Mouse (Mus musculus): ENCODE data around the gene Col5a3. TPM values are rescaled to one million over a fixed set of nuclear protein-coding genes. Genes with fewer than 3 reads are reported as not detected.

Col5a3 gene
- polyA plus RNA-seq, 1 experiment: 0.02 TPM

DNA sequence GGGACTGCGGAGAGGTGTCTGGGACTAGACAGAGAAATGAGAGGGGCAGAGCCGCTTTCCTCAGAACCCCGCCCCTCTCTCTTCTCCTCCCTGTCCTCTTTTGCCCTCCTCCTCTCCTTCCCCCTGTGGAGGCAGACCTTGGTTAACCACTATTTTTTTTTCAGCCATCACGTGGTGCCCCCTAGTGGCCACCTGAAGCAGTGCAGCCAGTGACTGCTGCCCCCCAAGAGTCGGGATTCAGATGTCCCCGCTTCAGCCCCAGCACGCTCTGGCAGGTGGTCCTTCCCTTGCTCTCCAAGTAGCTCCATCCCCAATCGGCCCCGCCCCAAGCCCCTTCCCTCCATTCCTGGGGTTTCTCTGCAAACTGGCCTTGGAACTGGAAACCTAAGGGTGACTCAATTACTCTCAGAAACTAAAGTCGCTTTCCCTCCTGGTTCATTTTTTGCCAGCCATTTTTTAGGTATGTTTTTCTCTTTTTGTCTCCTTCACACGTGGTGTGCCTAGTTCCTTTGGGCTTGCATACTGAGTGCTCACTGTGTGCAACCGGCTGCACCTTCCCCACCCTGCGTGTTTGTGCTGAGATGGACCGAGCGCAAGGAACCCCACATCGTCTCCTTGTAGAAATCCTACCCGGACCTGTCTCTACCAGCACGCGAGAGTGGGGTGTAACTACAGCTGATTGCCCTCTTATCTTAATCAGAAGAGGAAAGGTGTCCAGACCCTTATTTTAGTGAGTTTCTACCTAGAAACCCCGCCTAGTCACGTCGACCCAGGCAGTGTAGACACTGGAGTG is 70.7 kb downstream of the Col5a3 start:
- no peaks in the 10 kb centered on the region for H3K36me3 ChIP-seq (replicated peaks; ENCODE audit: low read length)
- peaks cover 6% of the 10 kb centered on the region for H3K9me3 ChIP-seq
- H3K4me1 ChIP-seq: peaks cover 26% of the 10 kb centered on the region
- H3K4me3 ChIP-seq (replicated peaks): no peak overlapping the region
- peaks cover 86% of the 10 kb centered on the region for H3K27me3 ChIP-seq (replicated peaks)
- no peak for TF ChIP-seq GATA1 (IDR thresholded peaks at IDR 0.05; ENCODE audit: borderline replicate concordance, low read length)
- TF ChIP-seq FLI1 (IDR thresholded peaks at IDR 0.05; ENCODE audit: low read length): no peak

- TF ChIP-seq FLI1 (IDR thresholded peaks at IDR 0.05; ENCODE audit: low read length): no peak
- no peak for TF ChIP-seq GATA1 (IDR thresholded peaks at IDR 0.05; ENCODE audit: borderline replicate concordance, low read length)
- no peaks in the 10 kb centered on the region for H3K36me3 ChIP-seq (replicated peaks; ENCODE audit: low read length)
- H3K27me3 ChIP-seq (replicated peaks): peaks cover 60% of the 10 kb centered on the region
- H3K9me3 ChIP-seq: peaks cover 6% of the 10 kb centered on the region
- peak overlapping the region; percentile 59 for H3K4me3 ChIP-seq (replicated peaks)
- H3K4me1 ChIP-seq: peaks cover 16% of the 10 kb centered on the region
These were observed 74.5 kb downstream of the Col5a3 start for GRCm38 (mm10) chr9:20740407-20740806.

DNA sequence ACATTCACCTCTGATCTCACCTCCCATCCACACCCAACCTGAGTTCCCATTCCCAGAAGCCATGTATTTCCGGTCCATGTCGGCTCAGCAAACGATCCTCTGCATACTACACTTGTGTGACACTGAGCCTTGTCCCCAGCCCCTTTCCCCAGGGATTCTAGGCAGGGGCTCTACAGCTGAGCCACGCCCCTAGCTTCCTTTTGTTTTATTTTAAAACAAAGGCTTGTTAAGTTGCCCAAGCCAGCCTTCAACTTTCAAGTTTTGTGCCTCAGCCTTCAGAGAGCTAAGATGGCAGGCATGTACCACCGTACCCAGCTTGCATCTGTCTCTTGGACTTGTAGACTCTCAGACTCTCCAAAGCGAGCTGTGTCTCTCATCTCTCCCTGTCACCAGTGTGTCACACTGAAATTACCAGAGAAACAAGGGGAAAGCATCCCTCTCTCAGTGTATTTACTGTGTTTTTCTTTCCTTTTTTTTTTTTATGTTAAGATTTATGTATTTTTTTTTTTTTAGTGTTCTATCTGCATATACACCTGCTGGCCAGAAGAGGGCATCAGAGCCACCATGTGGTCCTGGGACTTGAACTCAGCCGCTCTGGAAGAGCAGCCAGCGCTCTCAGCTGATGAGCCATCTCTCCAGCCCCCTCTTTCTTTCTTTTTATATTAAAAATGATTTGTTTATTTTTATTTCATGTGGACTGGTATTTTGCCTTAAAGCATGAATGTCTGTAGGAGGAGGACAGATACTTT is 76.4 kb downstream of the Col5a3 start:
- H3K36me3 ChIP-seq (replicated peaks; ENCODE audit: low read length): no peaks in the 10 kb centered on the region
- no peaks in the 10 kb centered on the region for H3K9me3 ChIP-seq
- H3K4me1 ChIP-seq: peaks cover 6% of the 10 kb centered on the region
- peaks cover 57% of the 10 kb centered on the region for H3K27me3 ChIP-seq (replicated peaks)
- no peak for TF ChIP-seq GATA1 (IDR thresholded peaks at IDR 0.05; ENCODE audit: borderline replicate concordance, low read length)
- no peak for TF ChIP-seq FLI1 (IDR thresholded peaks at IDR 0.05; ENCODE audit: low read length)
- no peak overlapping the region for H3K4me3 ChIP-seq (replicated peaks)

GRCm38 (mm10) chr9:20737227-20737626 is 77.6 kb downstream of the Col5a3 start:
- Histone ChIP-seq H3K4me1 (peaks cover 6% of the 10 kb centered on the region), H3K27me3 (replicated peaks) (peaks cover 58% of the 10 kb centered on the region), H3K4me3 (replicated peaks) (no peak overlapping the region), H3K36me3 (replicated peaks; ENCODE audit: low read length) (no peaks in the 10 kb centered on the region), H3K9me3 (no peaks in the 10 kb centered on the region)
- TF ChIP-seq FLI1 (IDR thresholded peaks at IDR 0.05; ENCODE audit: low read length) (no peak), GATA1 (IDR thresholded peaks at IDR 0.05; ENCODE audit: borderline replicate concordance, low read length) (no peak)

GRCm38 (mm10) chr9:20734692-20735091 is 80.2 kb downstream of the Col5a3 start:
- Histone ChIP-seq H3K4me1 (no peaks in the 10 kb centered on the region), H3K36me3 (replicated peaks; ENCODE audit: low read length) (no peaks in the 10 kb centered on the region), H3K9me3 (no peaks in the 10 kb centered on the region), H3K27me3 (replicated peaks) (peaks cover 56% of the 10 kb centered on the region), H3K4me3 (replicated peaks) (no peak overlapping the region)
- TF ChIP-seq GATA1 (IDR thresholded peaks at IDR 0.05; ENCODE audit: borderline replicate concordance, low read length): no peak
- TF ChIP-seq FLI1 (IDR thresholded peaks at IDR 0.05; ENCODE audit: low read length): no peak

DNA sequence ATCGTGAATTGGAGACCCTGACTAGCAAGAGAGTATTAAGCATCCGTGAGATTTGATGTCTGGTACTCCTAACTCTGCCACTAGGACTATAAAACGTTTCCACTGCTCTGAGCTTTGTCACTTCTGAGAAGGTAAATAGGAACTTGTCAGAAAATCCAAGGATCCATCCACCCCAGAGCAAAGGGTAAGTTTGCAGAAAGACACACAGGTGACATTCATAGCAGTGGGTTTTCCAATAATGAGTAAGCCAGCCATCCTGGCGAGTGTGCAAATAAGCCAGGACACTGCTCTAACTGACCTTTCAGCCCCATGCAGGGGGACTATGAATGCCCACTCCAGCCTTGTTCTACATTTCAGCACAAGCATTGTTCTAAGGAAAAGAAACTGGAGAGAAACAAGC is 83.1 kb downstream of the Col5a3 start:
- Histone ChIP-seq H3K4me3 (replicated peaks) (no peak overlapping the region), H3K9me3 (no peaks in the 10 kb centered on the region), H3K4me1 (peaks cover 13% of the 10 kb centered on the region), H3K36me3 (replicated peaks; ENCODE audit: low read length) (no peaks in the 10 kb centered on the region), H3K27me3 (replicated peaks) (peaks cover 78% of the 10 kb centered on the region)
- no peak for TF ChIP-seq FLI1 (IDR thresholded peaks at IDR 0.05; ENCODE audit: low read length)
- TF ChIP-seq GATA1 (IDR thresholded peaks at IDR 0.05; ENCODE audit: borderline replicate concordance, low read length): no peak

DNA sequence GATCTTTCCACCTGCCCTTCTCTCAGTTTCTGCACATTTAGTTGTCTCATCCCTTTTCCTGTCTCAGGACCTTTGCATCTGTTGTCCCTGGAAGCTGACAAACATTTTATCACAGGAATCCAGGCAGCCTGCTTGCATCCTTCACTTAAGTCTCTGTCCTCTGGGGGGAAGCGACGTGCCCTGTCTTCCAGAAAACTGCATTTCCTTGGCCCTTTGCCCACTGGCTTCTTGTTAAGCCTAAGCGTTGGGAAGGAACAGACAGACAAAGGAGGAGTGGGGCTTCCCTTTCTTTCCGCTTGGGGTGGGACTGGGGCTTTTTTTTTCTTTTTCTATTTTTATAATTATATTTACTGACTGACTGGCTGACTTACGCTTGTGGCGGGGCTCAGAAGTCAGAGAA is 85.4 kb downstream of the Col5a3 start:
- TF ChIP-seq FLI1 (IDR thresholded peaks at IDR 0.05; ENCODE audit: low read length) (no peak), GATA1 (IDR thresholded peaks at IDR 0.05; ENCODE audit: borderline replicate concordance, low read length) (no peak)
- Histone ChIP-seq H3K27me3 (replicated peaks) (peaks cover 88% of the 10 kb centered on the region), H3K9me3 (no peaks in the 10 kb centered on the region), H3K4me3 (replicated peaks) (no peak overlapping the region), H3K36me3 (replicated peaks; ENCODE audit: low read length) (no peaks in the 10 kb centered on the region), H3K4me1 (peaks cover 24% of the 10 kb centered on the region)

DNA sequence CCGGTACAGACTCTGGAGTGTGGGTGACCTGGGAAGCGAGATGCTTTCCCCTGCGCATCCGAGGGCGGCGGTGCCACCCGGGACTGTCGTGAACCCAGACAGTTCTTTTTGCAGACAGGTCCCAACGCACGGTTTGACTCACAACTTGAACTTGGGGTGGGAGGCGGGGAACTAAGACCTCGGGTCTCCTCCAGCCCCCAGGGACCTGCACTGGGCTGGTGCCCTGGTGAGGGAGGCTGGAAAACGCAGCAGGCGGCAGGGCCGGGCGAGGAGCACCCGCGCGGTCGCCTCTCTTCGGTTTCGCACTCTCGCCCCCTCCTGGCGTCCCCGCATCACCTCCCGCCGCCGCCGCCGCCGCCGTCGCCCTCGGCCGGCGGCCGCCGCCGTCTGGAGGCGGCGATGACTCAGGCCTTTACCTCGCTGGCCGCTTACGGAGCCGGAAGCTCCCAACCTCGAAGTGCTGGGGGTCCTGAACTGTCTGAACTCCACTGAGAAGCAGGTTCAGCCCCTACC is 87.2 kb downstream of the Col5a3 start:
- H3K4me1 ChIP-seq: peaks cover 24% of the 10 kb centered on the region
- peaks cover 87% of the 10 kb centered on the region for H3K27me3 ChIP-seq (replicated peaks)
- H3K4me3 ChIP-seq (replicated peaks): peak overlapping the region; percentile 90
- H3K9me3 ChIP-seq: no peaks in the 10 kb centered on the region
- TF ChIP-seq GATA1 (IDR thresholded peaks at IDR 0.05; ENCODE audit: borderline replicate concordance, low read length) (no peak), FLI1 (IDR thresholded peaks at IDR 0.05; ENCODE audit: low read length) (no peak)
- H3K36me3 ChIP-seq (replicated peaks; ENCODE audit: low read length): no peaks in the 10 kb centered on the region

- H3K36me3 ChIP-seq (replicated peaks; ENCODE audit: low read length): no peaks in the 10 kb centered on the region
- peaks cover 25% of the 10 kb centered on the region for H3K4me1 ChIP-seq
- TF ChIP-seq GATA1 (IDR thresholded peaks at IDR 0.05; ENCODE audit: borderline replicate concordance, low read length) (no peak), FLI1 (IDR thresholded peaks at IDR 0.05; ENCODE audit: low read length) (no peak)
- H3K4me3 ChIP-seq (replicated peaks): peak overlapping the region; percentile 90
- peaks cover 84% of the 10 kb centered on the region for H3K27me3 ChIP-seq (replicated peaks)
- H3K9me3 ChIP-seq: no peaks in the 10 kb centered on the region
These were observed 87.8 kb downstream of the Col5a3 start for GRCm38 (mm10) chr9:20726859-20727600.
